Mouse (Mus musculus): ENCODE data around the gene Mettl14. TPM values are rescaled to one million over a fixed set of nuclear protein-coding genes. Genes with fewer than 3 reads are reported as not detected.

The Mettl14 gene
- polyA plus RNA-seq (2015; fragmentation: Nextera tagmentation; extraction: Ambion mirVana), result 21.8 and 22.3 TPM in 2 replicates

DNA sequence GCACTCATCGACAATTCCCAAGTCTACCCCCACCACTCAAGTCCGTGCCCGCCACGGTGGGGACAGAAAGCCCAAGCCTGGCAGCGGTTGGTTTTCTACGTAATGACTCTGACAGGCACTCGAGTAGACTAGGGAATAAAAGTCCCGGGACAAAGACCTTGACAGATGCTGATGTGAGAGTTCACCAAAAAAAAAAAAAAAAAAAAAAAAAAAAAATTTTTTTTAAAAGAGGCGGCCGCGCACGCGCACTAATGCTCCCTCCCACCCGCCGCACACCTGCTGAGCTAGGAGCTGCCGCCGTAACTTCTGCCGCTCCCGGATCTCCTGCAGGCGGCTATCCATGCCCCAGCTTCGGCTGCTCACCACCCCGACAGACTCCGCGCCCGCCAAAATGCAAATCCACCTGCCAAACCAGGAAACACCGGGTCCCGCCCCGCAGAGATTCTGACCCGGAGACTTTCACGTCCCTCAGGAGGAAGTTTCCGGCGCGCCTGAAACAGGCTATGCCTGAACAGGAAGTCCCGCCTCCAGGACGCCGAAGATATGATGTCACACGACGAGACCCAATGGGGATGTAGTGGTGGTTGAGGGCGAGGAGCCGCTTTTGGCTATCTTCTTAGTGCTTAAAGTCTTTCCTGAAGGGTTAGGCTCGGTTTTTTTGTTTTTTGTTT, at the start of gene Mettl14:
Gene Mettl14, minus strand, starts transcription at position 623 of the 671 bp plus-strand sequence.
- H3K36me3 ChIP-seq (ENCODE audit: control insufficient read depth, insufficient read depth, low read length), result no peaks in the 10 kb centered on the region
- H3K9ac ChIP-seq (ENCODE audit: low read depth, low read length), result peak within 1 kb of the TSS; percentile 73
- ATAC-seq, result peak; percentile 99
- H3K4me2 ChIP-seq (ENCODE audit: low read length), result peak within 1 kb of the TSS; percentile 83
- WGBS, result 0% methylated on average over 41 of the region's 41 CpGs
- H3K4me3 ChIP-seq (ENCODE audit: low read length), result peak within 1 kb of the TSS; percentile 61
- no peaks in the 10 kb centered on the region; the same call in 1 of the 2 replicates for H3K27me3 ChIP-seq (replicated peaks; ENCODE audit: control insufficient read depth, insufficient read depth, low read length)
- H3K4me1 ChIP-seq (ENCODE audit: control insufficient read depth, insufficient read depth, low read depth, low read length), result peaks cover 16% of the 10 kb centered on the region
- H3K27ac ChIP-seq (ENCODE audit: low read depth, low read length), result peak within 1 kb of the TSS; percentile 88
- H3K9me3 ChIP-seq (ENCODE audit: control insufficient read depth, low read length), result no peaks in the 10 kb centered on the region

DNA sequence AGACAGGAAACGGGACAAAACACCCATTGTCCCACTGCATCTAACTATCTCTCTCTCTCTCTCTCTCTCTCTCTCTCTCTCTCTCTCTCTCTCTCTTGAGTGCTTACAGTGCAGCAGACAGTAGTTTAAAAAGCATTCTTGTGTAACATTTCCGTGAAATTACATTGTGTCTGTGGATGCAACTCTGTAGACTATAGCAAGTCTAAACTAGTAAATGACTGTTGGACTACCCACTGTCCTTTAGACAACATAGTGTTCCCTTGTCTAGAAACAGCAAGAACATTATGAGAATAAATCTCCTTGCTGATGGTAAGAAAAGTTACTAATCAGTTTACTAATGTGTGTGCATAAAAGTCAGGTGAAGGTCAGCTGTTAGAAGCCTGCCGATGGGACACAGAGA, 47.5 kb upstream of the Mettl14 start:
- Histone ChIP-seq H3K4me1 (ENCODE audit: control insufficient read depth, insufficient read depth, low read depth, low read length) (no peaks in the 10 kb centered on the region), H3K9me3 (ENCODE audit: control insufficient read depth, low read length) (no peaks in the 10 kb centered on the region), H3K4me2 (ENCODE audit: low read length) (no peak overlapping the region), H3K27me3 (replicated peaks; ENCODE audit: control insufficient read depth, insufficient read depth, low read length) (no peaks in the 10 kb centered on the region), H3K36me3 (ENCODE audit: control insufficient read depth, insufficient read depth, low read length) (no peaks in the 10 kb centered on the region), H3K9ac (ENCODE audit: low read depth, low read length) (no peak overlapping the region), H3K27ac (ENCODE audit: low read depth, low read length) (no peak overlapping the region), H3K4me3 (ENCODE audit: low read length) (no peak overlapping the region)
- ATAC-seq, result no peak
- 76% methylated on average over 3 of the region's 3 CpGs for WGBS

DNA sequence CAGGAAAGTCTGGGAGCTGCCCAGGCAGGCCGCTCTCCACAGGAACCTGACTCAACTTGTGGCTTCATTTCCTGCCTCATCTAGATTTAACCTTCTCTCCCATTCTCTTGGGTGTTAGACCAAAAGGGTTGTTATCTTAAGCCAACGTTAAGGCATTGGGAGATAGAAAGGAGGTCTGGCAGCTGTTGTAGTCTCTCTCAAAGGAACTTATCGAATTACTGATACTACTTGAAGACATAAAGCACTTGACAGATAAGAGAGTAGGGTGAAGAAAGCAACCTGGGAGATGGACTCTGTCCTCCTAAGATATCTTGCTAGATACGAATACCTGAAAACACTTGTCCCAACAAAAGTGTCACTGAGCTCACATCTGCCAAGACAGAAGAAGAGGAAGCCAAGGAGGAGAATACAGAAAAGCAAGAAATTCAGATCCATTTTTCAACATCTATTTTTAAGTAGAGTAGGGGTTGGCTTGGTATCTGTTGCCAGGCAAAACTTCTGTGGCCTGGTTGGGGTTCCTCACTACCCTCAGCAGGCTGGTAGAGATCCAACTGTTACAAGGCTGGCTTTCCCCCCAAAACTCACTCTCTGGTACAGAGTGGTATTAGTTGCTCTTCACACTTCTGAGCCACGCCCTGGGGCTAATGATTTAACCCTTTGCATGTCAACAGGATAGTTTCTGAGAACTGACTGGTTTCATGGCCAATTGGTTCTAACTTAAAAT, 46.2 kb upstream of the Mettl14 start:
- Histone ChIP-seq H3K27me3 (replicated peaks; ENCODE audit: control insufficient read depth, insufficient read depth, low read length) (no peaks in the 10 kb centered on the region), H3K4me1 (ENCODE audit: control insufficient read depth, insufficient read depth, low read depth, low read length) (no peaks in the 10 kb centered on the region), H3K27ac (ENCODE audit: low read depth, low read length) (no peak overlapping the region), H3K4me2 (ENCODE audit: low read length) (no peak overlapping the region), H3K9me3 (ENCODE audit: control insufficient read depth, low read length) (no peaks in the 10 kb centered on the region), H3K9ac (ENCODE audit: low read depth, low read length) (no peak overlapping the region), H3K4me3 (ENCODE audit: low read length) (no peak overlapping the region), H3K36me3 (ENCODE audit: control insufficient read depth, insufficient read depth, low read length) (no peaks in the 10 kb centered on the region)
- no peak for ATAC-seq
- 82% methylated on average over 5 of the region's 5 CpGs for WGBS

DNA sequence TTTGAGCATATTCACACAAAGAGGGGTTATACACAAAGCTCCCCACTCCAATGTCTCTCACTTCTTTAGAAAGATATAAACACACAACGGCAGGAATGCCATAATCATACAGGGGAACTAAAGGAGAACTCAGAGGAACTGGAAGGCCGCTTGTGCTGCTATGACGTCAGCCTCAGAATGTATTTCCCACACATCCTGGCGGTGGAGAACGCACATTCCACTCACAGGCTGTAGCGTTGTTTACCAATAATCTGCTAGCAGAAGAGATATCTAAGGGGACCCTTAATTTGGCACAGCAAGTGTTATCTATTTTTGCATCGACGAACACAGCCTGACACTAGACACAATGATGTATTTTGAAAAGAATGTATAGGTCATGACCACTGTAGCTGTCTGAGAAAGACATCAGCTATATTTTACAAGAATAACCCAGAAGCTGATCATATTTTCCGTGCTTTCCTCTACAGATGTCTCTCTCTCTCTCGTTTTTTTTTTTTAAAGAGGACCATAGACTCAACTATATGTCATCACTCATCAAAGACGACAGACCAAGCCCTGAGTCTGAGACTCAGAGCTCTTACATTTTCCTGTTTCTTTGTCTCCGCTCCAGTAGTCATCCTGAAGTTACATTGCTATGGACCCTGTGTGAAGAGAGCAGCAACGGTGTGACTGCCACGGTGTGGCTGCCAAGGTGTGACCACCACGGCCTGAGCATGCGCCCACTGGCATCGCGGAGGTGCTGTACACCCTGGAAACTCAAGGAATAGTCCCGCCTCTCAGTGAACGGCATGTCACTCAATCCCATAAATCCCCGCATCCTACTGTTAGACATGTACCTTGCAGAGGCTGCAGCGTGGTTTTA, 43.9 kb upstream of the Mettl14 start:
- Histone ChIP-seq H3K4me3 (ENCODE audit: low read length) (no peak overlapping the region), H3K27ac (ENCODE audit: low read depth, low read length) (no peak overlapping the region), H3K4me2 (ENCODE audit: low read length) (no peak overlapping the region), H3K36me3 (ENCODE audit: control insufficient read depth, insufficient read depth, low read length) (no peaks in the 10 kb centered on the region), H3K9me3 (ENCODE audit: control insufficient read depth, low read length) (no peaks in the 10 kb centered on the region), H3K4me1 (ENCODE audit: control insufficient read depth, insufficient read depth, low read depth, low read length) (no peaks in the 10 kb centered on the region), H3K9ac (ENCODE audit: low read depth, low read length) (no peak overlapping the region), H3K27me3 (replicated peaks; ENCODE audit: control insufficient read depth, insufficient read depth, low read length) (no peaks in the 10 kb centered on the region)
- 80% methylated on average over 22 of the region's 22 CpGs for WGBS
- ATAC-seq, result no peak

DNA sequence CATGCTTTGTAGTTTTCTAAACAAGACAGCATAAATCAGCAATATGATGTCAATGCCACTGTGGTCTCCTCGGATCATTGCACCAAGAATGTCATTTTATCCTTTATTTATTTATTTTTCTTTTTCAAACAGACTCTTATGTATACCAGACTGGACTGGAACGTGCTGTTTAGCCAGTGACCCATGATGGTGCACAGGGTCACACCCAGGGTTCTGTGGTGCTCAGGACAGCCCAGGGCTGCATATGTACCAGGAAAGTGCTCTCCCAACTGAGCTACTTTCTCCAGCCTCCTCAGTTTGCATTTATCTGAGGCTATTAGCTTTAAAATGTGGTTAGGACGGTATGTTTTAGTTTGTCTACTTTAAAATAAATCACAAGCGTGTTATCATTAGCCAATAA, 42.1 kb upstream of the Mettl14 start:
- no peak overlapping the region for H3K4me2 ChIP-seq (ENCODE audit: low read length)
- H3K27me3 ChIP-seq (replicated peaks; ENCODE audit: control insufficient read depth, insufficient read depth, low read length), result no peaks in the 10 kb centered on the region
- no peak for ATAC-seq
- no peaks in the 10 kb centered on the region for H3K36me3 ChIP-seq (ENCODE audit: control insufficient read depth, insufficient read depth, low read length)
- no peak overlapping the region for H3K27ac ChIP-seq (ENCODE audit: low read depth, low read length)
- WGBS, result 72% methylated on average over 4 of the region's 4 CpGs
- no peak overlapping the region for H3K4me3 ChIP-seq (ENCODE audit: low read length)
- H3K4me1 ChIP-seq (ENCODE audit: control insufficient read depth, insufficient read depth, low read depth, low read length), result no peaks in the 10 kb centered on the region
- H3K9me3 ChIP-seq (ENCODE audit: control insufficient read depth, low read length), result no peaks in the 10 kb centered on the region
- no peak overlapping the region for H3K9ac ChIP-seq (ENCODE audit: low read depth, low read length)

DNA sequence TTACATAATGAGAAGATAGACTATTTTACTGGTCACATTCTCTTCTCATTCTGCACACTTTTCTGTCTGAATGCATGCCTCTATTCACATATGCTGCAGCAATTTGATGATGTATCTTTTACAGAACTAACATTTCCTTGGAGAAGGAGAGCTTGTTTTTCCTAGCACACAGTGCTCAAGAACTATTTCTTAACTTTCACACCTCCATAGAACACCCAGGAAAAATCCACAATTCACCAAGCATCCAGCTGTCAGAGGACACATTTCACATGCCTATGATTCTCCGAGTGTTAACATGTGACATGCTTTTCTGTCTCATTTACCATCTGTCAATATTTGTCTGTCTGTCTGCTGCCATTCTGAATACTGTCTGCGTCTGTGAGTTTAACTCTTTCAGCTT, 39.7 kb upstream of the Mettl14 start:
- Histone ChIP-seq H3K9me3 (ENCODE audit: control insufficient read depth, low read length) (no peaks in the 10 kb centered on the region), H3K36me3 (ENCODE audit: control insufficient read depth, insufficient read depth, low read length) (no peaks in the 10 kb centered on the region), H3K27me3 (replicated peaks; ENCODE audit: control insufficient read depth, insufficient read depth, low read length) (no peaks in the 10 kb centered on the region), H3K9ac (ENCODE audit: low read depth, low read length) (no peak overlapping the region), H3K27ac (ENCODE audit: low read depth, low read length) (no peak overlapping the region), H3K4me3 (ENCODE audit: low read length) (no peak overlapping the region), H3K4me2 (ENCODE audit: low read length) (no peak overlapping the region), H3K4me1 (ENCODE audit: control insufficient read depth, insufficient read depth, low read depth, low read length) (no peaks in the 10 kb centered on the region)
- no peak for ATAC-seq
- 63% methylated on average over 2 of the region's 2 CpGs for WGBS

DNA sequence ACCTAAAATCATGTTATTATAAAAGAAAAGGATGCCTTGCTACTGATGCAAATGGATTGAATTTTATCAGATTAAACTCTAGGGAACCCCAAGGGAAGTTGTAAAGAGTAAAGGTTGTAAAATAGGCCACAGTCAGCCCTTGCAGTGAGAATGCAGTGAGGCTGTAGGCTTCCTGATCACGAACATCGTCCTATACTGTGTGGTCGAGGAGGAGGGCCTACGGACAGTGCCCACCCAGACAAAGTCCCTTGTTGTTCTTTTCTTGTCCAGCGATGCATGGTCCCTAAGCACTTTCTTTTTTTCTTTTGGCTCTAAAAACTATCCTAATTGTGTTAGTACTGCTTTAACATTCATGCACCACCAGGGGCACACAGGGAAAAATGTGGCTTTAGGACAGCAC, 27.3 kb upstream of the Mettl14 start:
- Histone ChIP-seq H3K36me3 (ENCODE audit: control insufficient read depth, insufficient read depth, low read length) (no peaks in the 10 kb centered on the region), H3K4me2 (ENCODE audit: low read length) (no peak overlapping the region), H3K9ac (ENCODE audit: low read depth, low read length) (no peak overlapping the region), H3K27me3 (replicated peaks; ENCODE audit: control insufficient read depth, insufficient read depth, low read length) (no peaks in the 10 kb centered on the region), H3K4me1 (ENCODE audit: control insufficient read depth, insufficient read depth, low read depth, low read length) (no peaks in the 10 kb centered on the region), H3K4me3 (ENCODE audit: low read length) (no peak overlapping the region), H3K27ac (ENCODE audit: low read depth, low read length) (no peak overlapping the region), H3K9me3 (ENCODE audit: control insufficient read depth, low read length) (no peaks in the 10 kb centered on the region)
- 29% methylated on average over 5 of the region's 5 CpGs for WGBS
- no peak for ATAC-seq

DNA sequence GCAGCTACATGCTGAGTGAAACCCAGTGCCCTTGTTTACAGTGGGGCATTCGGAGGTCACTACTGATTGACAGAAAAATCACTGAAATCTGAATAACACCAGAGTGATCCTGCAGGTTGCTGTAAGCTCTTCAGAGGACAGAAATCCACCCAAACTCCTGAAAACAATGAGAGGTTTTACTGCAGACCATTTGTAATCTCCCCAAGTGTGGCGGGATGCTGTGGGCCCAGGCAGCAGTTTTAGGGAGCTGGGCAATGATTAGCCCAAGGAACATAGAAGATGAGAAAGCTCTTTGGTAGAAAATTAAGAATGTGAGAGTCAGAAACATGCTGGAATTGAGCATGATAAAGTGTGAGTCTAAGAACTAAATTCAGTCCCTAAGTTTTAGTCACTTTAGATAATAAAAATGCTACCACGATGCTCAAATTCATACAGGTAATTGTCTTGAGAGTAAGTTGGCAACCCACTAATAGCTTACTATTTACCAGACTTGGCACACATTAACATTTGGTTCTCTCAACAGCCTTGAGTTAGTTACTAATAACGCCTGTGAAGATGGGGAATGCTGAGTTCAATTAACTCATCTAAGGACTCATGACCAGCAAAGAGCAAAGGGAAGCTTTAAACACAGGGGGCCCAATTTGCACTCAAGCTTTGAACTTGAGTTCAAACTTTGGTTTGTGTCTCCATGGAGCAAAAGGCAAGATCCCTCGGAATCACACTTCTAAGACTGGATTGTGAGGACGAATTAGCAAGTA, 26.1 kb upstream of the Mettl14 start:
- no peaks in the 10 kb centered on the region for H3K4me1 ChIP-seq (ENCODE audit: control insufficient read depth, insufficient read depth, low read depth, low read length)
- no peak overlapping the region for H3K4me3 ChIP-seq (ENCODE audit: low read length)
- no peak overlapping the region for H3K27ac ChIP-seq (ENCODE audit: low read depth, low read length)
- no peaks in the 10 kb centered on the region for H3K9me3 ChIP-seq (ENCODE audit: control insufficient read depth, low read length)
- WGBS, result 78% methylated on average over 6 of the region's 6 CpGs
- ATAC-seq, result no peak
- H3K9ac ChIP-seq (ENCODE audit: low read depth, low read length), result no peak overlapping the region
- H3K36me3 ChIP-seq (ENCODE audit: control insufficient read depth, insufficient read depth, low read length), result no peaks in the 10 kb centered on the region
- H3K27me3 ChIP-seq (replicated peaks; ENCODE audit: control insufficient read depth, insufficient read depth, low read length), result no peaks in the 10 kb centered on the region
- no peak overlapping the region for H3K4me2 ChIP-seq (ENCODE audit: low read length)

Measured in hindbrain, embryonic 16.5 days (tissue).